Mouse (Mus musculus): ENCODE results near the gene Cfap46. TPM values are rescaled to one million over a fixed set of nuclear protein-coding genes. Genes with fewer than 3 reads are reported as not detected.

Gene Cfap46
- polyA plus RNA-seq, 1 experiment: 0.11 TPM

GRCm38 (mm10) chr7:139711821-139712220, 28.2 kb upstream of the Cfap46 start:
- Histone ChIP-seq H3K4me3 (ENCODE audit: extremely low read depth, insufficient read depth, insufficient read length) (no peak overlapping the region), H3K27me3 (ENCODE audit: control insufficient read depth, insufficient read depth, low read length) (no peaks in the 10 kb centered on the region), H3K4me1 (ENCODE audit: control insufficient read depth, insufficient read depth, insufficient read length) (no peaks in the 10 kb centered on the region), H3K36me3 (ENCODE audit: control insufficient read depth, insufficient read depth, low read length) (no peaks in the 10 kb centered on the region), H3K27ac (ENCODE audit: insufficient read depth, low read length) (no peak overlapping the region)
- TF ChIP-seq CTCF (IDR thresholded peaks at IDR 0.05; ENCODE audit: extremely low read depth, insufficient read depth, insufficient read length, insufficient replicate concordance): no peak
- DNase-seq (ENCODE audit: low read depth in 1 of 2, low spot score in 2 of 2): no peak

GRCm38 (mm10) chr7:139706411-139707120, 22.9 kb upstream of the Cfap46 start:
- H3K27ac ChIP-seq (ENCODE audit: insufficient read depth, low read length): no peak overlapping the region
- no peak for DNase-seq (ENCODE audit: low read depth in 1 of 2, low spot score in 2 of 2)
- WGBS: 53% methylated on average over 13 of the region's 13 CpGs
- no peaks in the 10 kb centered on the region for H3K27me3 ChIP-seq (ENCODE audit: control insufficient read depth, insufficient read depth, low read length)
- no peak for TF ChIP-seq POLR2A (IDR thresholded peaks at IDR 0.05; ENCODE audit: low read depth, low read length)
- no peak for TF ChIP-seq CTCF (IDR thresholded peaks at IDR 0.05; ENCODE audit: extremely low read depth, insufficient read depth, insufficient read length, insufficient replicate concordance)
- no peaks in the 10 kb centered on the region for H3K36me3 ChIP-seq (ENCODE audit: control insufficient read depth, insufficient read depth, low read length)
- no peaks in the 10 kb centered on the region for H3K4me1 ChIP-seq (ENCODE audit: control insufficient read depth, insufficient read depth, insufficient read length)
- no peak overlapping the region for H3K4me3 ChIP-seq (ENCODE audit: extremely low read depth, insufficient read depth, insufficient read length)

- Histone ChIP-seq H3K36me3 (ENCODE audit: control insufficient read depth, insufficient read depth, low read length) (no peaks in the 10 kb centered on the region), H3K27me3 (ENCODE audit: control insufficient read depth, insufficient read depth, low read length) (no peaks in the 10 kb centered on the region), H3K4me1 (ENCODE audit: control insufficient read depth, insufficient read depth, insufficient read length) (no peaks in the 10 kb centered on the region), H3K4me3 (ENCODE audit: extremely low read depth, insufficient read depth, insufficient read length) (no peak overlapping the region), H3K27ac (ENCODE audit: insufficient read depth, low read length) (no peak overlapping the region)
- WGBS: 91% methylated on average over 8 of the region's 8 CpGs
- TF ChIP-seq POLR2A (IDR thresholded peaks at IDR 0.05; ENCODE audit: low read depth, low read length) (no peak), CTCF (IDR thresholded peaks at IDR 0.05; ENCODE audit: extremely low read depth, insufficient read depth, insufficient read length, insufficient replicate concordance) (no peak)
- DNase-seq (ENCODE audit: low read depth in 1 of 2, low spot score in 2 of 2): no peak
Observed at GRCm38 (mm10) chr7:139705781-139706180, 22.2 kb upstream of the Cfap46 start.

GRCm38 (mm10) chr7:139705081-139705480, 21.5 kb upstream of the Cfap46 start:
- H3K36me3 ChIP-seq (ENCODE audit: control insufficient read depth, insufficient read depth, low read length): no peaks in the 10 kb centered on the region
- no peaks in the 10 kb centered on the region for H3K4me1 ChIP-seq (ENCODE audit: control insufficient read depth, insufficient read depth, insufficient read length)
- no peaks in the 10 kb centered on the region for H3K27me3 ChIP-seq (ENCODE audit: control insufficient read depth, insufficient read depth, low read length)
- H3K4me3 ChIP-seq (ENCODE audit: extremely low read depth, insufficient read depth, insufficient read length): no peak overlapping the region
- no peak for TF ChIP-seq CTCF (IDR thresholded peaks at IDR 0.05; ENCODE audit: extremely low read depth, insufficient read depth, insufficient read length, insufficient replicate concordance)
- TF ChIP-seq POLR2A (IDR thresholded peaks at IDR 0.05; ENCODE audit: low read depth, low read length): no peak
- 48% methylated on average over 4 of the region's 4 CpGs for WGBS
- no peak for DNase-seq (ENCODE audit: low read depth in 1 of 2, low spot score in 2 of 2)
- no peak overlapping the region for H3K27ac ChIP-seq (ENCODE audit: insufficient read depth, low read length)

GRCm38 (mm10) chr7:139703826-139704199, 20.2 kb upstream of the Cfap46 start:
- H3K36me3 ChIP-seq (ENCODE audit: control insufficient read depth, insufficient read depth, low read length): no peaks in the 10 kb centered on the region
- no peaks in the 10 kb centered on the region for H3K27me3 ChIP-seq (ENCODE audit: control insufficient read depth, insufficient read depth, low read length)
- WGBS: 1% methylated on average over 2 of the region's 2 CpGs
- TF ChIP-seq POLR2A (IDR thresholded peaks at IDR 0.05; ENCODE audit: low read depth, low read length): no peak
- TF ChIP-seq CTCF (IDR thresholded peaks at IDR 0.05; ENCODE audit: extremely low read depth, insufficient read depth, insufficient read length, insufficient replicate concordance): no peak
- H3K27ac ChIP-seq (ENCODE audit: insufficient read depth, low read length): no peak overlapping the region
- no peak overlapping the region for H3K4me3 ChIP-seq (ENCODE audit: extremely low read depth, insufficient read depth, insufficient read length)
- no peaks in the 10 kb centered on the region for H3K4me1 ChIP-seq (ENCODE audit: control insufficient read depth, insufficient read depth, insufficient read length)
- DNase-seq (ENCODE audit: low read depth in 1 of 2, low spot score in 2 of 2): no peak

- Histone ChIP-seq H3K27me3 (ENCODE audit: control insufficient read depth, insufficient read depth, low read length) (no peaks in the 10 kb centered on the region), H3K27ac (ENCODE audit: insufficient read depth, low read length) (no peak overlapping the region), H3K36me3 (ENCODE audit: control insufficient read depth, insufficient read depth, low read length) (no peaks in the 10 kb centered on the region), H3K4me3 (ENCODE audit: extremely low read depth, insufficient read depth, insufficient read length) (no peak overlapping the region), H3K4me1 (ENCODE audit: control insufficient read depth, insufficient read depth, insufficient read length) (no peaks in the 10 kb centered on the region)
- WGBS: 28% methylated on average over 6 of the region's 6 CpGs
- TF ChIP-seq CTCF (IDR thresholded peaks at IDR 0.05; ENCODE audit: extremely low read depth, insufficient read depth, insufficient read length, insufficient replicate concordance) (peak; percentile 59; the same call in 1 of the 2 replicates), POLR2A (IDR thresholded peaks at IDR 0.05; ENCODE audit: low read depth, low read length) (no peak)
- peak in 1 of 2 experiments; percentile 46 for DNase-seq (ENCODE audit: low read depth in 1 of 2, low spot score in 2 of 2)
Observed at GRCm38 (mm10) chr7:139703146-139703825, 19.7 kb upstream of the Cfap46 start.
